Comparison of ENCODE assay signal across 18 mouse cellular contexts in the genomic region with DNA sequence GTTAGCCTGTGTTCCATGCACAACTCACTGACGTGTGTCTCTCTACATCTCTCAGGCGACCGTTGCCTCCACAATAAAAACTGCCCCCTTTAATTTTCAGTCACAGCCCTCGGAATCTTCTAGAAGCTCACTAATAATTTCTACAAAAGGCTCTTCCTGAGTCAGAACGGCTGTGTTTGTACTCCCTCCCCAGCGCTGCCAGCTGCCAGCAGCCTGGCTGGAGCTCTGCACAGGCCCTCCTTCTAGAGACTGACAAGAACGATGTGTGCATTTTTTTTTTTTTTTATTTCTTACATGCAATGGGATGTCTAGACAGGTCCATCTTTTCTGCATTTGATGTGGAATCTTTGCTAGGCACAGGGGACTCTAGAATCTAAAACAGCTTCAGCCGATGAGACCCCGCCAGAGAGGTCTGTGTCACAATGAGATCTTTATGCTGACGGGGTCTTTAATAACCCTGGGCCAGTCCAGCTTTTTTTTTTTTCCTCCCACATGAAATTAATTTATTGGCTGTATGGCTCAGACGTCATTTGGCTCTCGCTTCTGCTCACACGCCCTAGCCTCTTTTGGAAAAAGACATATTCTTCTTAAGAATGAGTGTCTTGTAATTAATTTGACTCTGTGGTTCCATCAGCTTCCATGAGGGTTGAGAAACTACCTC.
DNase-seq lines count a peak whose midpoint lies in the region; ATAC-seq lines count a peak whose summit lies in the region.
"Had no signal": no experiment of that assay in that cellular context is flagged by ENCODE, and none has a peak within 500 bp of the region (broad histone marks: within the 10 kb centered on the region; RNA-seq: fewer than 3 reads in every experiment).

No protein-coding gene starts in this region.

- H3K4me1 ChIP-seq in embryonic facial prominence, embryonic 11.5 days (ENCODE audit: control insufficient read depth, insufficient read depth, low read length): peaks cover 2% of the 10 kb centered on the region; the same call in 1 of the 2 replicates
- peaks cover 18% of the 10 kb centered on the region for H3K4me1 ChIP-seq in embryonic facial prominence, embryonic 10.5 days
- H3K4me1 ChIP-seq: heart, embryonic 10.5 days had no signal

- H3K9ac ChIP-seq in embryonic facial prominence, embryonic 11.5 days (replicated peaks; ENCODE audit: low read length): no peak overlapping the region
- H3K9ac ChIP-seq: liver, postnatal 0 days; neural tube, embryonic 12.5 days had no signal

- H3K36me3 ChIP-seq in embryonic facial prominence, embryonic 11.5 days (replicated peaks; ENCODE audit: control insufficient read depth, insufficient read depth, low read depth, low read length): no peaks in the 10 kb centered on the region; the same call in 1 of the 2 replicates
- no peaks in the 10 kb centered on the region for H3K36me3 ChIP-seq in embryonic facial prominence, embryonic 10.5 days (replicated peaks)
- H3K36me3 ChIP-seq: forebrain, embryonic 10.5 days; heart, embryonic 10.5 days; neural tube, embryonic 12.5 days had no signal

- H3K4me3 ChIP-seq in embryonic facial prominence, embryonic 11.5 days (ENCODE audit: low read depth, low read length): no peak overlapping the region
- H3K4me3 ChIP-seq in embryonic facial prominence, embryonic 10.5 days: no peak overlapping the region
- H3K4me3 ChIP-seq: forebrain, embryonic 10.5 days; heart, embryonic 10.5 days; left cerebral cortex, adult 2 months; neural tube, embryonic 12.5 days had no signal

- DNase-seq in embryonic facial prominence, embryonic 11.5 days (ENCODE audit: low spot score): peak; percentile 5
- no peak for DNase-seq in embryonic facial prominence, embryonic 10.5 days (ENCODE audit: low spot score)
- DNase-seq in left cerebral cortex, postnatal 14 days (ENCODE audit: low spot score in 2 of 2): peak; percentile 7 to 15
- DNase-seq in left cerebral cortex, postnatal 36 days (ENCODE audit: low spot score in 2 of 2): no peak
- peak; percentile 22 for DNase-seq in brain, adult 2 months (ENCODE audit: low read depth, low spot score)
- peak; percentile 4 to 8 for DNase-seq in layer of hippocampus, postnatal 25 days (ENCODE audit: extremely low spot score in 1 of 2, low spot score in 1 of 2)
- DNase-seq in c-Kit-positive CD71-positive TER-119-positive erythroid progenitor cells, embryonic 14.5 days (ENCODE audit: low spot score): no peak
- no peak for DNase-seq in spleen, postnatal 14 days (ENCODE audit: low spot score in 2 of 2)
- DNase-seq: adrenal gland, postnatal 14 days; heart, postnatal 36 days; liver, postnatal 0 days; midbrain, embryonic 14.5 days; thymus, adult 18-20 months had no signal

- intact Hi-C loops in left cerebral cortex, postnatal 14 days (cut with DNase I): no loop called here
- intact Hi-C loops in left cerebral cortex, postnatal 36 days (cut with DNase I): no loop called here

- H3K27me3 ChIP-seq in embryonic facial prominence, embryonic 11.5 days (ENCODE audit: control insufficient read depth, insufficient read depth, low read length): no peaks in the 10 kb centered on the region
- no peaks in the 10 kb centered on the region for H3K27me3 ChIP-seq in embryonic facial prominence, embryonic 10.5 days (replicated peaks; ENCODE audit: low read depth, poor library complexity, severe bottlenecking)
- H3K27me3 ChIP-seq: neural tube, embryonic 12.5 days had no signal

- no peaks in the 10 kb centered on the region for H3K9me3 ChIP-seq in embryonic facial prominence, embryonic 11.5 days (replicated peaks; ENCODE audit: control insufficient read depth, low read length)
- no peaks in the 10 kb centered on the region for H3K9me3 ChIP-seq in embryonic facial prominence, embryonic 10.5 days
- H3K9me3 ChIP-seq: forebrain, embryonic 10.5 days; heart, embryonic 10.5 days; neural tube, embryonic 12.5 days had no signal

- no peak overlapping the region for H3K27ac ChIP-seq in embryonic facial prominence, embryonic 11.5 days (replicated peaks; ENCODE audit: low read depth, low read length)
- H3K27ac ChIP-seq in embryonic facial prominence, embryonic 10.5 days (replicated peaks): no peak overlapping the region
- H3K27ac ChIP-seq: forebrain, embryonic 10.5 days; heart, embryonic 10.5 days; left cerebral cortex, adult 2 months; neural tube, embryonic 12.5 days had no signal

- no peak overlapping the region for H3K4me2 ChIP-seq in embryonic facial prominence, embryonic 11.5 days (ENCODE audit: low read depth, low read length)
- H3K4me2 ChIP-seq: neural tube, embryonic 12.5 days had no signal

- WGBS in embryonic facial prominence, embryonic 11.5 days: 67% methylated on average over 13 of the region's 13 CpGs
- WGBS in embryonic facial prominence, embryonic 10.5 days: 71% methylated on average over 13 of the region's 13 CpGs

- ATAC-seq in embryonic facial prominence, embryonic 11.5 days (replicated peaks; ENCODE audit: insufficient number of reproducible peaks, low FRiP score, low TSS enrichment, low read depth): no peak
- ATAC-seq: inflammation-experienced regulatory T-cells, adult 6 months; liver, postnatal 0 days had no signal

Comparison
In these comparisons a context has a peak if more than half of its experiments do, and no peak if none do; other contexts are left out.
1. DNase-seq: peak in embryonic facial prominence, embryonic 11.5 days (single experiment), left cerebral cortex, postnatal 14 days (2 of 2), brain, adult 2 months (single experiment) and layer of hippocampus, postnatal 25 days (2 of 2); none in embryonic facial prominence, embryonic 10.5 days (single experiment), left cerebral cortex, postnatal 36 days (0 of 2), c-Kit-positive CD71-positive TER-119-positive erythroid progenitor cells, embryonic 14.5 days (single experiment) and spleen, postnatal 14 days (0 of 2).